Mouse (Mus musculus): ENCODE results near the gene Mpv17l2.

Gene Mpv17l2

DNA sequence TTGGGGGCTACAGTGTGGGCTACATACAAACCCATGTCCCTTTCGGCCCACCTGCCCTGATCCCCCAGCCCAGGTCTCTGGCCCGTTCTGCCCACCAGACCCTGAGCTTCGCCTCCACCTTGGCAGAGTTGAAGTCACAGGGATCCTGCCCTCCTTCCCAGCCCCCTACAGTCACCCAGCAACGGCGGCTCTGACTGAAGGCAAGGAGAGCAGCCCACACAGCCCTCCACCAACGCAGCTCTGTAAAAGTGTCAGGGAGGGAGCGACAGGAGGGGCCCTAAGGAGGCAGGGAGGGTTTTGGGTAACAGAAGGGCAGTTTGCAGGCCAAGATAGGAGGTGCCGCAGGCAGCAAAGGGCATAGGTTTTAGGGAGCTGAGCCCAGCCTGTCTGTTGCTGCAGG is 30.1 kb upstream of the Mpv17l2 start:
- DNase-seq: peak in 1 of 2 experiments; percentile 60

DNA sequence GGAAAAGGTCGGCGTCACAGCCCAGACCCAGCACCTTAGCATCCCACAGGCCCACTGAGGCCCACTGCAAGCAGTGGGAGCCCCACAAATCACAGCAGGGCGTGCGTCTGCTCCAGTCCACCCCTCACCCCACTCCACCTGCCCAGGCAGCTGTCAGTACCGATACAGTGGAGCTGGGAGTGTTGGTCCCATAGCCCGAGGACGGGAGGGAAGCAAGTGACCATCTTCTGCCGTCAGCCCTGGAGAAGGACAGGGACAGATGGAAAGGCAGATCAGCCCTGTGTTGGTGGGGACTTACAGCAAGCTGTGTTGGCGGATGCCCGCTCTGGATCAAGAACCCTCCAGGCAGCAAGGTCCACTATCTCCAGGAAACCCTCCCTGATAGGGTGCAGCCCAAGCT is 28.3 kb upstream of the Mpv17l2 start:
- no peak for DNase-seq

DNA sequence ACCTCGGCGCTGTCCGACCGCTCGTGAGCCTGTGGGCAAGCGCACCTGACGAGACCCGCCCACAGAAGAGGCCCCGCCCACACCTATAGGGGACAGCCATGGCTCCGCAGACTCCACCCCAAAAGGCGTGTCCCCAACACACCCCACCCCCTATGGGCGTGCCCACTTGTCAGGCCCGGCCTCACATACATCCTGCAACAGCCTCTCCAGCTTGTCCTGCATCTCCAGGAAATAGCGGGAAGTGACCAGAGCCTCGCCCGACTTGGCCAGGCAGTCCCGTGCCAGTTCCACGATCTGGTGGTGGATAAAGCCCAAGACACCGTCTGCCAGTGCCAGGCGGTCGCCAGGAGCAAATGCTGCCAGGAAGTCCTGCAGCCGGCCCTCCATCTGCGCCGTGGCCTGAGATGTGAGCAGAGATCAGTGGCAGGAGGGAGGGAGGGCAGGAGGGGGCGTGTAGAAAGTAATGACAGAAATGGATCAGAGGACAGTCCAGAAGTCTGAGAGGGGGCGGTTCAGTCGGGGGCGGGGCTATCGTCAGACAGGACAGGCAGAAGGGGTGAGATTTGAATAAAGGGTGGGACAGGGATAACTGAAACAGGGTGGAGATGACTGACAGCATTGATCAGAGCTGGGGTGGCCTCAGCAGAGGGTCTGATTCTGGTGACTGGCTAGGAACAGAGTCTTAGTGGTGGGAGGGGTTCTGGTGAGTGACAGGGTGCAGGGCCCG is 27.4 kb upstream of the Mpv17l2 start:
- peak in 1 of 2 experiments; percentile 44 for DNase-seq

DNA sequence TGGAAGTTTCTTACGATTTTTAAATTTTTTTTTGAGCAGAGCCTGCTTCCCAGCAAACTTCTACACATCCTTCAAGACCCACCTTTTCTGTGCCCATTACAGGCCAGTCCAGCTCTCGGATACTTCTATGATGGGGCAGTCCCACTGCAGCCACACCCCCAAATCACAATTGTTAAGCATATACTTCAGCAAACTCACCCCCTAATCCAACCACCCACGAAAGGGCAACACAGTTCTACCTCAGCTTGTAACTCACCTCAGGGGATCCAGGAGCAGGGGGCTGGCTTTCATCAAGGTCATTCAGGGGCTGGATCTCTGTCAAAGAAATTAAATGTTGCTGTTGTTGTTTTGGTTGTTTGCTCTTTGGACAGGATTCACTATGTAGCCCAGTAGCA is 26.3 kb upstream of the Mpv17l2 start:
- DNase-seq: no peak

DNA sequence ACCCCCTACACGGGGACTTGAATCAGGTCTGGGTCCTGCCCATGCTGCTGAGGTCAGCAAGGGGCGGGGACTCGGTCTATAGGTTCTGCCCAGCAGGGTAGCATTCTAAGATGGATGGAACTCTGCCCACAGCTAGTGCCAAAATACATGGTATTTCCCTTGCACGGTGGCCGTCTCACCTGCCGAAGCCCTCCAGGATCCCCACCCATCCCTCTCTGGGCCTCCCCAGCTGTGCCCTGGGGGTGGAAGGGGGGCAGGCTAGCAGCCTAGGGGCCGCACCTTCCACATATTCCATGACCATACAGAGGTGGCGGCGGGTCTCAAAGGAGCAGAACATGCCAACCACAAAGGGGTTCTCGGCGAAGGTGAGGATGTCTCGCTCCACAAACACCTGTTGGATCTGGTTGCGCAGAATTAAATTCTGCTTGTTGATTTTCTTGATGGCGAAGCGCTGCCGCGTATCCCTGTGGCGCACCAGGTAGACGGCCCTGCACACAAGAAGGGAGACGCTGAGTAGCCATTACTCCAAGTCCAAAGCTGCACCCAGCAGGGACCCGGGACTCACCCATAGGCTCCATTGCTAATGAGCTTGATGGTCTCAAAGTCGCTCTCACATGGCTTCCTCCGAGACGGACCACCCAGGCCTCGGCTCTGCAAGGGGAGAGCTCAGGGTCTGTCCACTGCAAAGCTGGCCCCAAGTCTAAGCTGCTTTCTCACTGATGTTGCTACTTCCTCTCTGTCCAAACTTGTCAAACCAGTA is 25.7 kb upstream of the Mpv17l2 start:
- DNase-seq: no peak

DNA sequence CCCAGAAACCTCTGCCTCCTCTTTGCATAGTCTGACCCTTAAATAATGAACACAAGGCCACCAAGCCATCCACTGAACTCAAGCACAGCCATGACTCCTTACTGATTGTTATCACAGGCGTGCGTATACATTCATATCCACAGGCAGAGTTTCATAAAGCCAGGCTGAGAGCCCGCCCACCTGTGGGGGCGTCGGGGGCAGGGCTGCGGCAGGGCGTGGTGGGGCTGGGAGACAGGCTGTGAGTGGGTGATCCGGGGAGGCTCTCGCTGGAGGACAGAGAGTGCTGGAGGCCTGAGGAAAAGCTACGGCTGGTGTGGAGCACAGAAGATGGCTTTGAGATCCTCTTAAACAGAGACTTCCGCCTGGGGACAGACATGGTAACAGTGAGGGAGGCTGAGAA is 19.3 kb upstream of the Mpv17l2 start:
- peak in 1 of 2 experiments; percentile 34 for DNase-seq

DNA sequence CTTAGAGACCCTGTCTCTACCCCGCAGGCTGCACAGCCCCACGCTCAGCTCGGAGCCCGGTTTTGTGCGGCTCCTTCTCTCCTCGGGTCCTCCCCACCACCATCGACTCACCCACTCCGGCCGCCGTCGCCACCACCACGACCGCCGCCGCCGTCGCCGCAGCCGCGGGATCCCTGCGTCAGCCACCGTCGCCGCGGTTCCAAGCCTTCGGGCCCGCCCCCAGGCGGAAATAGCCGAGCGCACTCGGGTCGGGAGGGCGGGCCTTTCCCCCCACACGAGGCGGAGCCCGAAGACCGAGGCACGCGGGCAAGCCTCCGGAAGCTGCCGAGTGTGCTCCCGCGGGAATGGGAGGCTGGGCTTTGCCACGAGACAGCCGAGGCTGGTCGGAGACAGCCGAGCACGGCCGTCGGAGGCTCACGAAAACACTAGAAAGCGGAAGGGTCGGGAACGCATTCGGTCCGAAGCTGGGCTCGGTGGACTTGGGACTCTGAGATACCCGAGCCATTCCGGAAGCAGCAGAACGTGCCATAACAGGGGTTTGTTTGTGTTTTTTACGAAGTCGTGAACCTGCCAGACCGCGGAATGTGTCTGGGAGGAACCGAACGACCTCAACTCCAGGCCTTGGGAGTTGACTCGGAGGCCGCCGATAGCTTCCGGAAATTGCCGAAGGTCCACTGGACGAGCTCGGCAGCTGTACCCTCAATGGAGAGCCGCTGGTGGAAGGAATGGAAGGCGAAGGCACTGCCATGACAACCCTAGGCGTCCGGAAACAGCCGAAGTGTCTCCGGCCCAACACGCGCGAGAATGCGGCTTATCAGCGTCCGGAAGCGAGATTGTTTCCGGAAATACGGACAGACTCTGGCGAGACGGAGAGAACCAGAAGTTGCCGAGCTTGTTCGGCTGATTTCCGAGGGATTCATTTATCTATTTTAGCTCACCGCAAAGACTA is 16.0 kb upstream of the Mpv17l2 start, which contains the start of gene Pik3r2:
TSS of gene Pik3r2 (minus strand) at position 218 of the 949 bp plus-strand sequence.
- DNase-seq: peak; percentile 97 to 98

DNA sequence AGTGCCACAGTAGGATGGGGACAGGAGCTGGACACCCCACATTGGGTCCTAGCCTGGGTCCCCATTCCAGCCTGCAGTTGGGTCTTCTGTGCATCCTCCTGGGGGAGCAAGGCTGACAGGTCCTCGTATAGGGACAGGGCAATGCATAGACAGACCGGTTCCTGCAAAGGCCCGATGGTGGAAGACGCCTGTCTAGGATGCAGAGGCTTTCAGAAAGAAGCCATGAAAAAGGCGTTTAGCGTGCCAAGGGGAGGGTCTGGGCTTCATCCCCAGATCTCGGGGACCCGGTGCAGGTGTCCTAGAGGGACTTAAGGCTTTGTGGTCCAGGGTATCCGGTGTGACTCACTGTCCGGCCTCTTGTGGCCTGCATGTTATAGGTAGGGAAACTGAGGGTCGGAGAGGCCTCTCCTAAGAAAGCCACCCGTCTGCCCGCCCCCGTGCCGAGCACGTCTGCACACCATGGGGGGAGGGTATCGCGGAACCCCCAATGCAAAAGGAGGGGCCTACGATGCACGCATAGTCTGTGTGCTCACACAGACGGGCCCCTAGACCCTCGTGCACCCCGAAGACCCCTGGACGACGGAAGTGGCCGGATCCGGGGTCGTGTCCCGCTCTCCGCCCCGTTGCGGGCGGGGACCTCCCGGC is 15.2 kb upstream of the Mpv17l2 start:
- no peak for DNase-seq

DNA sequence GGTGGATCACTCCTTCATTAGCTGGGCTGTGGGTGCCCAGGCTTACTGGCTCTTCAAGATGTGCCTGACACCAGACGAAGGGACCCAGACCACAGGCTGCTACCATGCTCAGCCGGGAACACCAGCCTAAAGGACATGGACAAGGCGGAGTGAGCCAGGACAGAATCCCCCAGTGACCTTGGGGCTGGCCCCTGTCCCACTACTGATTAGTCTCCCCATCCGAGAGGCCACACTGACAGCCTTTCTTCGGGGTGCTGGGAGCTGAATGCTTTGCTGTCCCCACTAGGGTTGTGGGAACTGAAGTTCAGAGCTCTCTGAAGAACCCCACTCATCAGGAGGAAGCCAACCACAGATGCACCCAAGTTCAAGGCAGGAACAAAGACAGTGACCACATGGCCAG is 14.5 kb upstream of the Mpv17l2 start:
- no peak for DNase-seq

DNA sequence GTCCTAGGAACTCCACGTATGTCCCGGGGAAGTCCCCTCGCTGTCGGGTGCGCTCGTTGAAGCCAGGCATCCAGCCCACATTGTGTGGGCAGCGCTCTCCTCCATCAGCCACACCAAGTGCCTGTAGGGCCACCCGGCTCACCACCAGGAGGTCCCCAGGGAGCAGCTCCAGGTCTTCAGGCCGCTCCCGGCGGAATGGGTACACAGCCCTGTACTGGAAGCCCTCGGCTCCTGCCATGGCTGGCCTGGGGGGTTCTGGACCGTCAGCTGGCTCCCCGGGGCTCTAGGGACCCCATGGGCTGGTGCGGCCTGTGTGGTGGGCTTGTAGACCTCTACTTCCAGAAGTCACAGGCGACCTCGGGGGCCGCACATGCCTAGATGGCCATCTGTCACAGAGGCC is 14.0 kb upstream of the Mpv17l2 start:
- DNase-seq: peak in 1 of 2 experiments; percentile 41

DNA sequence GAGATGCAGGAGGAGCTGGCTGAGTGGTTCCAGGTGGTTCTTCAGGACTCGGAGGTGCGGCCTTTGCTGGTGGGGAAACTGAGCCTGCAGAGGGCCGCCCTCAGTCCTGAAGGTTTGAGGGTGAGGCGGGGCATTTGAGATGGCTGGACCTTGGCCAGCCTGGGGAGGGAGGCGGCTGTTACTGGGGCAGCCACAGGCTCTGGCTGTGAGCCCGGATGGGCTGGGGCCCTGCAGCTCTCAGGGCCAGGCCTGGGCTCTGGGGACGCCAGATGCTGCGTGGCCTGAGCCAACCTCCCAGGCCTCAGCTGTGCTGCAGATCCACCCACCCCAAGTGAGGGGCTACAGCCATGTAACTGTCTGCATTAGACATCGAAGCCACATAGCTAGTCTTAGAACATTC is 13.1 kb upstream of the Mpv17l2 start:
- DNase-seq: peak in 1 of 2 experiments; percentile 16

DNA sequence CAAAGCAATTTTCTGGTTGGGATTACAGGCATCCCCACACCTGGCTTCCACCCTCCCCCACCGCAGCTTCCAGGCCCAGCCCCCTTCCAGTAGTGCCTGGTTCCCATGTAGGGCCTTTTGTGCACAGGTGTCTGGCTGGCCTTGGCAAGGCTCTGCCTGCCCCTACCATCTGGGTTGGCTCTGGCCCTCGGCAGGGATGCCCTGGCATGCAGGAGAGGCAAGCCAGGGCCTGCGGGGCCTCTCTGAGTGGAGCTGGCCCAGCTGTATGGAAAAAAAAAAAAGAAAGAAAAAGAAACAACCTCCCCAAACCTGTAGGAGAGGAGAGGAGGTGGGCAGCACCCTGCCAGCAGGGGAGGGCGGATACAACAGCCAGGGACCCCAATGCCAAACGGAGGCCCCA is 12.7 kb upstream of the Mpv17l2 start:
- no peak for DNase-seq

DNA sequence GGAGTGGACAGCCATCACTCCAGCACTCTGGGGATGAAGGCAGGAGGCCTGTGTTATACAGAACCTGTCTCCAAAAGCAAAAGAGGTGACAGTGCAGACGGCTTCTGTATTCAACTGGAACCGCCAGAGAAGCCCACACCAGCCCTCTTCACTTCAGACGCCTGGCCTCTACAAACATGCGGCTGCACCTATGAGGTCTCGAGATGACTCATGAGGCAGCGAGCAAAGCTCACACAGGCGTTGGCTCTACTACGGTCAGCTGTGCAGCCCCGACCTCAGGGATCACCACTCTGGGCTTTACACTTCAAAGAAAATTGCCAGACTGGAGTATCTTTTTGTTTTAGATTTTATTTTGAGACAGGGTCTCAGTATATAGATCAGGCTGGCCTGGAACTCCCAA is 12.1 kb upstream of the Mpv17l2 start:
- no peak for DNase-seq

DNA sequence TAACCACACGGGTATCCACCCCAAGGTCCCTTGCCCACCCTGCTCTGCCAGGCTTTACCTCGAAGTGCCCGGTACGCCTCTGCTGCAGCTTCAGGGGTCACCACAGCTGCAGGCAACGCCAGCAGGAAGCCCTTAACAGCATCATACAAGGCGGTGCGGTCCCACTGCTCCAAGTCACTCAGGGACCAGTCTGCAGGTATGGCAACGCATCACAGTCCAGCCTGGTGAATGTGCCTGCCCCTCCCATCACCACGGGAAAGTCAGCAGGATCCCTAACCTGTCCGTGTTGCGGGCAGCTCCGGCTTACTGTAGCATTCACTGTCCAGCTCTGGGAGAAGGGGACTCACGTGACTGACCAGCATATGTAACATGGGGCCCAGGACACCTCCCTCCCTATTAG is 11.3 kb upstream of the Mpv17l2 start:
- DNase-seq: no peak

DNA sequence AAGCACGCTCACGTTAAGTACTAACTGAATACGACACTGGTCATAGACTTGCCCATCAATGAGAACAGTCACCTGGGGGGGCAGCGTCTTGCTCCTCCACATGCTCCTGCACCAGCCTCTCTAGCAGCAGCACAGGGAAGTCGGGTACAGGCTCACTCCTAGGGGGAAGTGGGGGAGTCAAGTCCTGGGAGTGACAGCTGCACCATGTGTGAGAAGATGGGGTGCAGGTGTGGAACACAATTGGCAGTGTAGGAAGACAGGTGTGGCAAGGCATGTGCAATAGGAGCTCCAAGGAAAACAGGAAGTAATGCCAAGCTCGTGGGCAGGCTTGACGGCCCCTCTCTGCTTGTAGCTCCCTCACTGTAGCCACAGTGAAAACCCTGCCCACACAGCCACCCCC is 10.5 kb upstream of the Mpv17l2 start:
- DNase-seq: no peak

DNA sequence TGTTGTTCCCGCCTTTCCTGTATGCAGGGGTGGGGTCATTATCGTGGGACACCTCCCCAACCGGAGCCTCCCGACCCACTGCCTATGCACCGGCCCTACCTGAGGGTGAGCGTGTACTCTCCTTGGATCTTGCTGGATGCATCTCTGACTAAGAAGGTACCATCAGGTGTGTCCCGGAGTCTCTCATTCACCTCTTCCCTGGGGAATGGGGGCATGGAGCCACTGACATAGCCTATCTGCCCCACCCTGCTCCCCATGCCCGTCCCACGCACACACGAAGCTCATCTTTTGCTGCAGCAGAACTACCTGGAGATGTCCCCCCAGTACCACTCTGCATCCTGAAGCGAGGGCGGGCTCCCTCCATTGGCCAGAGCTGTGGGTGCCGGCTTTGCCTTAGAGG is 10.0 kb upstream of the Mpv17l2 start:
- DNase-seq: no peak

DNA sequence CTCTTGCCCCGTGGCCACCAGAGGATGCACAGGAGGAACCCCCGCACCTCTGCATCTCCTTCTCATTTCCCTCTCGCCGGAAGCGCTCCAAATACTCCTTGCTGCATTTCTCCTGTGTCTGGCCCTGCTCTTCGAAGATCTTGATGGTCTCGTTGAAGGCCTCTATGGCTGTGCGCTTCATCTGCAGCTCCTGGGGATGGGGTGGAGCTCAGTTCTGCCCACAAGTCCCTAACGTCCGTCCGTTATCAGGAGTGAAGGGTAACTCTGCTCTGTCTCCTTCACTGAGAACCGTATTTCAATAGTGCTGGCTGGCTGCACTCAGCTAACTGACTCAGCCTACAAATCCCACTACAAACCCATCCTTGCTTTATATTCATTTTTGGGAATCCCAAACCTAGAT is 9.1 kb upstream of the Mpv17l2 start:
- DNase-seq: no peak

DNA sequence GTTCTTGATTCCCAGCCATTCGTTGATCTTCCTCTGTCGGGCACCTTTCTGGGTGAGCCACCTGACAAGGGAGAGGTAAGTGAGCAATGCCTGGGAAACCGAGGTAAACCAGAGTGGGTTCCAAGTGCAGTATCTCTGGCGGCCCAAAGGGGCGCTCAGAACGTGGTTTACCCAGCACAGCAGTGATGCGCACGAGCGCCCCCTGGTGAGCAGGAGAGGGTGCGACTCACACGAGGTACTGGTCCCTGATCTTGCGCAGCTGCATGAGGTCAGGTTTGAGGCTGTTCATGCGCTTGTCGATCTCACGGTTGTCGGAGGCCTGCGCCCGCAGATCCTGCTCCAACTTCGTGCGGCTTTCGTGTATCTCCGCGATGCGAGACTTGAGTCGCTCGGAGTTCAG is 8.6 kb upstream of the Mpv17l2 start:
- DNase-seq: peak; percentile 96 to 97

DNA sequence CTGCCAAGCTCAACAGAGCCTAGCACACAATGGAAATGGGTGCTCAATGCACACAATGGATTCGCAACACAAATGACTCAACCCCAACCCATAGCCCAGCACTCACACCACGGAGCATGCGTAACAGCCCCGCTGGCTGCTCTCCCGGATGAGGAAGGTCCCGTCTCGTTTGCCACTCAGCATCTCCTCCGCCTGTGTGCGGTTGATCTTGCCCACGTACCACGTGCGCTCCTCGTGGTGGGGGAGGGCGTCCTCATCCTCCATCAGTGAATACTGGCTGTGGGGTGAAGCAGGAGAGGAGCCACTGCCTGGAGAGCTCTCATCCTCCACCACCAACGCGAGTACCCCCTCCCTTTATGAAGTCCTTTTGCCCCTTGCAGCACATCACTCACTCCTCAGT is 8.2 kb upstream of the Mpv17l2 start:
- DNase-seq: peak in 1 of 2 experiments; percentile 47

DNA sequence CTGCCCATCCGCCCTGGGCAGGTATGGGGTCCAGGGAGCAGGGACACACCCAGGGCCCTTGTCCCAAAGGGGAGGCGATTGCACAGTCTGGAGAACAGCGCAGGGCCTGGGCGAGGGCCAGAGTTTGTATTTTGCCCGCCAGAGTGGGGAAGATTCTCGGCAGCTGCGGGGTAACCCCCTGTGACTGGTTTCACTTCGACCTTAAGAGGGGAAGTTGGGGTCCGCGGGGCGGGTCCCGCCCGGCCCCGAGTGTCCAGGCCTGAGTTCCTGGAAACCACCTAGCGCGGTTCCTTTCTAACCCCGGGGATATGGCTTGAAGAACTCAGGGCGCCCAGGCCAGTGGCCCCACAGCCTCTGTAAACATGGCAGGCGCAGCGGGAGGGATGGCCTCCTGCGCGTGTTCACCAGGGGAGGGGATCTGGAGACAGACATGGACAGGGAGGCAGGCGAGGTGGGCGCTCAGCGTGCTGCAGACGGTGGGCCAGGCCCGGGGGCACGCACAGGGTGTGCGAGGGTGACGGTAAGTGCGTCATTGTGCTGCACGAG is 7.6 kb upstream of the Mpv17l2 start:
- DNase-seq: peak in 1 of 2 experiments; percentile 38

DNA sequence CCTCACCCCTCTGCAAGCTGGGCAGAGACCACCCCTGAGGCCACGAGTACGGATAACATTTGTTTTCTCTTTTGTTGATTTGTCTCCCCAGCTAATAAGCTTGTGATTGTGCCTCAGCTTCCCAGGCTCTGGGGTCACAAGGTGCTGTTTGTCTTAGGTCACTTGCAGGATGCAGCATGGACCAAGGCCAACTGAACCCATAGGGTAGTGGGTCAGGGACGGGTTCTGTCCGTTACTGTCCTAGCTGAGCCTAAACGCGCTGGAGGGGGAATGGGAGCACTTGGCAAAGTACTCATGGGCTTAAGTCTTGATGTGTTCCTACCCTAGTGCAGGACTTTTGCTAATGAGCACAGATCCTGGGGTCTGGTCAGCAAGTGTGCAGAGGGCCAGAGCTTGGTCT is 6.8 kb upstream of the Mpv17l2 start:
- DNase-seq: no peak

All from thymus, postnatal 36 days (tissue).